Mouse (Mus musculus) liver, adult 2 months (tissue): ENCODE results near the gene Rarres2.

Experiments used
- CTCF ChIP-seq: fragments of 200-500 bp; IDR thresholded peaks from 2 replicates; pipeline ENCODE4 v1.5.1; 2011; ENCODE audit warnings: low read depth, low read length, control low read depth
- POLR2A ChIP-seq: fragments of 200-500 bp; IDR thresholded peaks from 2 replicates; pipeline ENCODE4 v1.6.1; 2011; ENCODE audit warnings: low read length, control low read depth; ENCODE audit not compliant: insufficient read depth; ENCODE audit errors: extremely low read depth

GRCm38 (mm10) chr6:48565693-48566310, 6.8 kb downstream of the Rarres2 start:
- no peak for TF ChIP-seq CTCF
- no peak for TF ChIP-seq POLR2A
